Mouse (Mus musculus): ENCODE data around the gene Rilp. TPM values are rescaled to one million over a fixed set of nuclear protein-coding genes. Genes with fewer than 3 reads are reported as not detected.
"Not testable (repeated sequence)": the region's sequence is repeated elsewhere in the genome, so short reads cannot be mapped to it uniquely, and the experiment has no call there.

Rilp gene
- polyA plus RNA-seq, 1 experiment from 2014 or later: 1.2 TPM

- Histone ChIP-seq H3K4me2 (no peak overlapping the region), H3K36me3 (no peaks in the 10 kb centered on the region), H3K4me3 (no peak overlapping the region), H3K9ac (no peak overlapping the region), H3K27ac (0 out of 2 replicates have a peak overlapping the region, but pooled peaks have one; percentile 24), H3K4me1 (peaks cover 40% of the 10 kb centered on the region), H3K9me3 (replicated peaks) (no peaks in the 10 kb centered on the region), H3K27me3 (replicated peaks) (no peaks in the 10 kb centered on the region)
- WGBS (ENCODE audit: insufficient replicate concordance): 68% methylated on average over 12 of the region's 12 CpGs
- ATAC-seq: no peak
Observed at GRCm38 (mm10) chr11:75550200-75550946, 40.5 kb downstream of the Rilp start.

- H3K4me1 ChIP-seq: peaks cover 30% of the 10 kb centered on the region
- no peak overlapping the region for H3K9ac ChIP-seq
- no peak overlapping the region for H3K4me2 ChIP-seq
- WGBS (ENCODE audit: insufficient replicate concordance): 76% methylated on average over 5 of the region's 5 CpGs
- no peak overlapping the region for H3K27ac ChIP-seq
- ATAC-seq: no peak
- H3K9me3 ChIP-seq (replicated peaks): no peaks in the 10 kb centered on the region
- no peaks in the 10 kb centered on the region for H3K27me3 ChIP-seq (replicated peaks)
- no peak overlapping the region for H3K4me3 ChIP-seq
- no peaks in the 10 kb centered on the region for H3K36me3 ChIP-seq
Observed at GRCm38 (mm10) chr11:75551321-75551720, 41.4 kb downstream of the Rilp start.

DNA sequence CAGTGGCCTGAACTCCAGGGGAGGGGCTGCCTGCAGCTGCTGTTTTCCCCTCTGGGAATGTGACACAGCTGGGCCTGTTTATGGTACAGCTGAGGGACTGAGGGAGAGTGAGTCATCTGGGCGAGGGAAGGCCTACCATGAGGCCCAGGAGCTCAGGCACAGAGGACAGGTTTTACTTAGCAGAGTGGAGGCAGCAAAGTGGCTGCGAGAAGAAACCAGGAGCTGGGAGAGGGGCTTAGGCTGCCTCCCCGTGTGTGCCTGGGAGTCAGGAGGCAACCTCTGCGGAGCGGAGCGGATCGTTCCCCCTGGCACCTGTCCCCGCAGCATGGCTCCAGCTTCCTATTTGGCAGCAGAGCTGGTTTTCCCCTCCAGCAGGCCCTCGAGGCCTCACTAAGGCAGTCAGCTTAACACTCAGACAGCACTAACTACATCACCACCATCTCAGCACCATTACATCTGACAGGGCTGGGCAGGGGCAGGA, 42.1 kb downstream of the Rilp start:
- Histone ChIP-seq H3K4me2 (no peak overlapping the region), H3K27ac (no peak overlapping the region), H3K9me3 (replicated peaks) (no peaks in the 10 kb centered on the region), H3K4me3 (no peak overlapping the region), H3K9ac (no peak overlapping the region), H3K4me1 (peaks cover 24% of the 10 kb centered on the region), H3K36me3 (no peaks in the 10 kb centered on the region), H3K27me3 (replicated peaks) (no peaks in the 10 kb centered on the region)
- 75% methylated on average over 9 of the region's 9 CpGs for WGBS (ENCODE audit: insufficient replicate concordance)
- no peak for ATAC-seq

GRCm38 (mm10) chr11:75552906-75553482, 43.1 kb downstream of the Rilp start:
- no peak overlapping the region for H3K27ac ChIP-seq
- no peak overlapping the region for H3K4me3 ChIP-seq
- H3K4me1 ChIP-seq: peaks cover 20% of the 10 kb centered on the region
- WGBS (ENCODE audit: insufficient replicate concordance): 77% methylated on average over 7 of the region's 7 CpGs
- no peaks in the 10 kb centered on the region for H3K27me3 ChIP-seq (replicated peaks)
- no peak overlapping the region for H3K9ac ChIP-seq
- H3K4me2 ChIP-seq: no peak overlapping the region
- no peak for ATAC-seq
- peaks cover 1% of the 10 kb centered on the region; the same call in 1 of the 2 replicates for H3K9me3 ChIP-seq (replicated peaks)
- H3K36me3 ChIP-seq: peaks cover 6% of the 10 kb centered on the region; the same call in 1 of the 2 replicates

DNA sequence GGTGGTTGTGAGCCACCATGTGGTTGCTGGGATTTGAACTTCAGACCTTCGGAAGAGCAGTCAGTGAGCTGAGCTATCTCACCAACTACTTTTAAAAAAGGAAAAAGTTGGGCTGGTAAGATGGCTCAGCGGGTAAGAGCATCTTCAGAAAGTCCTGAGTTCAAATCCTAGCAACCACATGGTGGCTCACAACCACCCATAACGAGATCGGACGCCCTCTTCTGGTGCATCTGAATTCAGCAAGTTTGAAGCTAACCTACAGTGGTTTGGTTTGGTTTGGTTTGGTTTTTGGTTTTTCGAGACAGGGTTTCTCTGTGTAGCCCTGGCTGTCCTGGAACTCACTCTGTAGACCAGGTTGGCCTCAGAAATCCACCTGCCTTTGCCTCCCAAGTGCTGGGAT, 46.1 kb downstream of the Rilp start:
- peaks cover 13% of the 10 kb centered on the region; the same call in 1 of the 2 replicates for H3K36me3 ChIP-seq
- H3K27ac ChIP-seq; H3K9ac ChIP-seq; H3K9me3 ChIP-seq (replicated peaks); H3K4me3 ChIP-seq; H3K27me3 ChIP-seq (replicated peaks); ATAC-seq; H3K4me2 ChIP-seq: not testable (repeated sequence)
- WGBS (ENCODE audit: insufficient replicate concordance): 83% methylated on average over 6 of the region's 6 CpGs
- H3K4me1 ChIP-seq: peaks cover 11% of the 10 kb centered on the region

DNA sequence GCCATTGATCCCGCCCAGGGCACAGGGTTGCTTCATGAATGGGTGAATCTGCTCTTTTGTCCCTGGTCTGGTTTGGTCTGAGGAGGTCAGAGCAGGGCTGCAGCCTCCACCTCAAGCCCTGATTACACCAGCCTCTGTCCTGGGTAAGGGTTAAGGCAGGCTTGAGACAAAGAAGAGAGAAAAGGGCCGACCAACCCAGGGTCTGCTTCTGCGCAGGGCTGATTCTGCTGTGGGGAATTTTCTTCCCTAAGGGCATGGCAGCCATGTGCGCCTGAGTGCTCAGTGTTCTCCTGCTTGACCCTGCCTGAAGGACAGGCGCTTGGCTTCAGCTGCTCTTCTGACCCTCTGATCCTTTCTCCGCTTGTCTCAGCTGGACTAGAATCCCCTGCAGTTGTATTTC, 47.2 kb downstream of the Rilp start:
- peaks cover 12% of the 10 kb centered on the region for H3K4me1 ChIP-seq
- 81% methylated on average over 6 of the region's 6 CpGs for WGBS (ENCODE audit: insufficient replicate concordance)
- no peak for ATAC-seq
- H3K27ac ChIP-seq: no peak overlapping the region
- no peak overlapping the region for H3K9ac ChIP-seq
- H3K4me2 ChIP-seq: no peak overlapping the region
- H3K9me3 ChIP-seq (replicated peaks): peaks cover 4% of the 10 kb centered on the region; the same call in 1 of the 2 replicates
- H3K27me3 ChIP-seq (replicated peaks): no peaks in the 10 kb centered on the region
- H3K36me3 ChIP-seq: peaks cover 13% of the 10 kb centered on the region; the same call in 1 of the 2 replicates
- no peak overlapping the region for H3K4me3 ChIP-seq

DNA sequence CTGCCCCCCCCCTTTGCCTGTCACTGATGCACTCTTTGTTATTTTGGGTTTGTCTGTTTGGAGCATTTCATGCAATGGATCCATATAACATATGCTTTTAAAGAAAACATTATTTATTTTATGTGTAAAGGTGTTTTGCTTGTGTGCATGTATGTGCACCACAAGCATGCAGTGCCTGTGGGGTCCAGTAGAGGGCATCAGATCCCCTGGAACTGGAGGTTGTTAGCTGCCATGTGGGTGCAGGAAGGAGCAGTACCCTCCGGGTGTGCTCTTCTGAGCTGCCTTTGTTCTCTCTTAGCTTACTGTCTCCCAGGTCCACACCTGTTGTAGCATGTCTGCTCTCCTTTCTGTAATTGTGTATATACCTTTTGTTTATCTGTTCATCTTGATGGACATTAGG, 48.2 kb downstream of the Rilp start:
- ATAC-seq: no peak

GRCm38 (mm10) chr11:75559870-75560504, 50.1 kb downstream of the Rilp start:
- Histone ChIP-seq H3K4me2 (no peak overlapping the region), H3K27ac (no peak overlapping the region), H3K9ac (no peak overlapping the region), H3K27me3 (replicated peaks) (no peaks in the 10 kb centered on the region), H3K4me1 (peaks cover 23% of the 10 kb centered on the region), H3K9me3 (replicated peaks) (peaks cover 4% of the 10 kb centered on the region; the same call in 1 of the 2 replicates), H3K4me3 (no peak overlapping the region), H3K36me3 (peaks cover 13% of the 10 kb centered on the region; the same call in 1 of the 2 replicates)
- WGBS (ENCODE audit: insufficient replicate concordance): 69% methylated on average over 8 of the region's 8 CpGs
- ATAC-seq: no peak

More for the DNA sequence above, 48.2 kb downstream of the Rilp start:
- H3K4me1 ChIP-seq: peaks cover 9% of the 10 kb centered on the region; the same call in 1 of the 2 replicates
- WGBS (ENCODE audit: insufficient replicate concordance): 85% methylated on average over 1 of the region's 1 CpGs
- H3K9me3 ChIP-seq (replicated peaks): peaks cover 4% of the 10 kb centered on the region; the same call in 1 of the 2 replicates
- no peak overlapping the region for H3K9ac ChIP-seq
- no peaks in the 10 kb centered on the region for H3K27me3 ChIP-seq (replicated peaks)
- no peak overlapping the region for H3K4me2 ChIP-seq
- H3K36me3 ChIP-seq: peaks cover 13% of the 10 kb centered on the region; the same call in 1 of the 2 replicates
- H3K27ac ChIP-seq: no peak overlapping the region
- H3K4me3 ChIP-seq: no peak overlapping the region

DNA sequence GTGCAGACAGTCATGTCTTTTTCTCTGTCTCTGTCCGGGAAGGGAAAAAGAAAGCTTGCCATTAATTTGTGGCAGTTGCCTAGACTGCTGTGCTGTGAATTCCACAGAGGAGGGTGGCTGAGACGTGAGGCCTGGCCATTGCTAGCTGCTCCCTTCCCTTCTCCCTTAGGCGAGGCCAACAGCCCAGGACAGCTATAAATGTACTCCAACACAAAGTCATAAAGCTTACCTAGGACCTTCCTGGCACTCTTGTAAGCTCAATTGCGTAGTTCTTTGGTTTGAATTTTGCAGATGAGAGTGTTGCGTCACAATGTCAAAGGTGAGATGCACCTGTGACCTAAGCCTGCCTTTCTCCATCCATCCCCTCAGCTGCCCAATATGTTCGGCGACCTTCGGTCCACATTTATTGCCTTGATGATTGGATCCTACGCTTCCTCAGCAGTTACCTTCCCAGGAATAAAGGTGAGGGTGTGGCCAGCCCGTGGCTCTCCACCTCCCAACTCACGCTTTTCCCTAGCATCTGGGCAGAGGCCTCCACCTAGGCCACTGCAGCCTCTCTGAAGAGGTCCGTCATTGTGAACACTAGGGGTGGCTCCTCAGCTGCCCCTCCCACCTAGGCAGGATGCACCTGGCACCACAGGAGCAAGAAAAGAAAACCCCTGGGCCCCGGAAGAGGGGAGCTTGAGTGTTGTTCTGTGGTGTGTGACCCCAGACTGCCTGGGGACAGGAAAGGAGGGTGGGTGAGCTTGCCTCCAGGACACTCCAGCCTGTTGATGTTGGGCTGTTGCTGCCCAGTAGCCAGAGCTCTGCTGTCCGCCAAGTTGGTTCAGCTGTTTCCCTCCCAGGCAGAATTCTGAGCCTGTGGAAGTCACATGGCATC, 50.9 kb downstream of the Rilp start:
- 74% methylated on average over 14 of the region's 14 CpGs for WGBS (ENCODE audit: insufficient replicate concordance)
- H3K27ac ChIP-seq: no peak overlapping the region
- ATAC-seq: no peak
- H3K36me3 ChIP-seq: peaks cover 13% of the 10 kb centered on the region; the same call in 1 of the 2 replicates
- H3K4me3 ChIP-seq: no peak overlapping the region
- no peak overlapping the region for H3K9ac ChIP-seq
- no peak overlapping the region for H3K4me2 ChIP-seq
- H3K27me3 ChIP-seq (replicated peaks): no peaks in the 10 kb centered on the region
- H3K4me1 ChIP-seq: peaks cover 31% of the 10 kb centered on the region
- H3K9me3 ChIP-seq (replicated peaks): peaks cover 4% of the 10 kb centered on the region; the same call in 1 of the 2 replicates

DNA sequence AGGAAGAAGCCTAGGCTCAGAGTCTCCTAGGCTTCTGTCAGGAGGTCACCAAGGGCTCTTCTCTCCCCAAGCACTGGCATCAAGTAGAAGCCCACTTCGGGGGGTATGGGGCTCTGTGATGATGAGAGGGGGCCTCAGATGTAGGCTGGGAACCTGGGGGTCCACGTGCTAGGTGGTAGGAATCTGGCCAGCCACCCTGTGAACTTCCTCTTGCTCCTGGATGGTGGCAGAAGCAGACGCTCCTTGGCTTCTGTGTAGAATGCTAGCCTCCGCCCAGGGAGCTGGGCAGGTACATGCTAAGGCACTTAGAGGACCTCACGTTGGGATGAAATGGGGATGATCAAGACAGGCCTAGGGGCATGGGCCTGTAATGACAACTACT, 51.5 kb downstream of the Rilp start:
- H3K4me2 ChIP-seq: no peak overlapping the region
- H3K4me1 ChIP-seq: peaks cover 37% of the 10 kb centered on the region
- no peak overlapping the region for H3K27ac ChIP-seq
- no peak for ATAC-seq
- H3K36me3 ChIP-seq: peaks cover 13% of the 10 kb centered on the region; the same call in 1 of the 2 replicates
- no peak overlapping the region for H3K4me3 ChIP-seq
- peaks cover 4% of the 10 kb centered on the region; the same call in 1 of the 2 replicates for H3K9me3 ChIP-seq (replicated peaks)
- H3K9ac ChIP-seq: no peak overlapping the region
- 69% methylated on average over 5 of the region's 5 CpGs for WGBS (ENCODE audit: insufficient replicate concordance)
- no peaks in the 10 kb centered on the region for H3K27me3 ChIP-seq (replicated peaks)

All from liver, embryonic 12.5 days (tissue).